Mouse (Mus musculus): ENCODE data around the gene Entpd5.

GRCm38 (mm10) chr12:84449887-84450286 is 41.1 kb upstream of the Entpd5 start:
- TF ChIP-seq CTCF (IDR thresholded peaks at IDR 0.05; ENCODE audit: insufficient read depth, low read length): no peak
- TF ChIP-seq POLR2A (IDR thresholded peaks at IDR 0.05; ENCODE audit: borderline replicate concordance, extremely low read depth, low read depth, low read length): no peak
